Mouse (Mus musculus): ENCODE measurements around the gene Prpf39.

DNA sequence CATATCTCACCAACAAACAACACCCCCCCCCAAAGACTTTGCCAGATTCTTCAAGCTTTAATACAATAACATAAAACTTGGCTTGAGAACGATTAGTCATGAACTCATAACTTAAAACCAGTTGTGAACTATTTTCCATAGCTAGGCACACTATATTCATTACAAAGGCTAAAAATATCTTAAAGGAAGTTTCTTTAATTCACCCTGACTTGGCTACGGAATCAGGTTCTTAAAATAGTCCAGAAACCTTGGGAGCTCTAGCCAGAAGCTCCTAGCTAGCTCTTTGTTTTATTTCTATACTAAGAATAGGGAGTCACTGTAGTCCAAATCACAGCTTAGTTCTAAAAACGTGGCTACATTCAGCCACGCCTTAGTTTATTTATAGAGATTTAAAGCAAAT is 32.3 kb downstream of the Prpf39 start:
- TF ChIP-seq TAL1 (IDR thresholded peaks at IDR 0.05; ENCODE audit: low read length) (no peak), GATA1 (IDR thresholded peaks at IDR 0.05; ENCODE audit: low read length) (no peak)

All from erythroblast, embryonic 14.5 days (primary cell).